Mouse (Mus musculus) neural tube, embryonic 14.5 days (tissue): Measurements from ENCODE around the gene Trcg1. TPM values are rescaled to one million over a fixed set of nuclear protein-coding genes. Genes with fewer than 3 reads are reported as not detected.

ENCODE experiments used
- ATAC-seq: fragments of 200-750 bp; cut with Nextera tagmentation; 2 replicates; pipeline ENCODE4 v1.8.0; 2017; ENCODE audit warnings: low read depth, mild to moderate bottlenecking, moderate TSS enrichment, moderate library complexity
- H3K27ac ChIP-seq: fragments of 300-500 bp; sonication (generic); 2 replicates; pipeline ENCODE4 v1.5.1; 2014; ENCODE audit warnings: low read depth, mild to moderate bottlenecking, control low read depth, low read length, moderate library complexity, mixed read lengths
- H3K27me3 ChIP-seq: fragments of 300-500 bp; sonication (generic); 2 replicates; pipeline ENCODE4 v1.6.1; 2014; ENCODE audit warnings: low read length; ENCODE audit not compliant: control insufficient read depth, insufficient read depth
- H3K36me3 ChIP-seq: fragments of 300-500 bp; sonication (generic); 2 replicates; pipeline ENCODE4 v1.6.1; 2014; ENCODE audit warnings: low read length, mixed read lengths; ENCODE audit not compliant: control insufficient read depth, insufficient read depth
- H3K4me1 ChIP-seq: fragments of 300-500 bp; sonication (generic); 2 replicates; pipeline ENCODE4 v1.6.1; 2014; ENCODE audit warnings: low read length; ENCODE audit not compliant: control insufficient read depth, insufficient read depth
- H3K4me2 ChIP-seq: fragments of 300-500 bp; sonication (generic); 2 replicates; pipeline ENCODE4 v1.6.1; 2014; ENCODE audit warnings: mild to moderate bottlenecking, low read depth, low read length, control low read depth
- H3K4me3 ChIP-seq: fragments of 300-500 bp; sonication (generic); 2 replicates; pipeline ENCODE4 v1.5.1; 2014; ENCODE audit warnings: low read depth, low read length, control low read depth, mixed read lengths
- H3K9ac ChIP-seq: fragments of 300-500 bp; sonication (generic); replicated peaks from 2 replicates; pipeline ENCODE4 v1.6.1; 2014; ENCODE audit warnings: low read depth, mild to moderate bottlenecking, control low read depth, low read length, mixed read lengths
- H3K9me3 ChIP-seq: fragments of 300-500 bp; sonication (generic); 2 replicates; pipeline ENCODE4 v1.6.1; 2016; ENCODE audit warnings: low read length; ENCODE audit not compliant: control insufficient read depth
- WGBS: fragments of 180-500 bp; shearing (Covaris S2); extraction: QIAGEN DNeasy Blood & Tissue Kit; methylation state at CpG from one replicate; pipeline ENCODE4 v1.1.7; 2014; 5-methylcytosine and 5-hydroxymethylcytosine counted together
- polyA plus RNA-seq: library from polyadenylated mRNA; unstranded; fragments of >200 nt; fragmentation: Nextera tagmentation; extraction: Ambion mirVana; gene quantifications from 2 replicates; pipeline ENCODE4 v1.2.1, GENCODE M21; 2014

The Trcg1 gene
- polyA plus RNA-seq, 1 experiment from 2014 or later: not detected

DNA sequence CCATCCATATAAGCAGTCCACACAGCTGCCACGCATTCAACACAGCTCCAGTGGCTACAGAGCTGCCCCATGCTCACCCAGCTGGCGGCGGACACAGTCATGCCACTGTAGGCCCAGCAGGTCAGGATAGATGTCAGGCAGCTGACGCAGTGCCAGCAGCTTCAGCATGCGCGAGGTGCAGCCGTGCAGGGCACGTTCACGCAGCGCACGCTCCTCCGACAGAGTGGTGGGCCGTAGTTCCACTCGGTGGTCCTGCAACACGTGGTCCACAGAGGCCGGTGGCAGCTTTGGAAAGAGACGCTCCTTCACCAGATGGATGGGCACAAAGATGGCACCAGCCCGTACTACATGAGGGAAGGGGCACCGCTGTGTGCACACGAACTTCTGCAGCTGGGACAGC lies 20.0 kb downstream of the Trcg1 start:
- Histone ChIP-seq H3K27ac (no peak overlapping the region), H3K9me3 (no peaks in the 10 kb centered on the region), H3K4me1 (peaks cover 2% of the 10 kb centered on the region; the same call in 1 of the 2 replicates), H3K36me3 (no peaks in the 10 kb centered on the region), H3K4me2 (no peak overlapping the region), H3K9ac (no peak overlapping the region), H3K27me3 (no peaks in the 10 kb centered on the region), H3K4me3 (no peak overlapping the region)
- WGBS: 95% methylated on average over 20 of the region's 20 CpGs
- ATAC-seq: no peak

GRCm38 (mm10) chr9:57256861-57257260 lies 20.5 kb downstream of the Trcg1 start:
- Histone ChIP-seq H3K27ac (no peak overlapping the region), H3K9ac (no peak overlapping the region), H3K36me3 (no peaks in the 10 kb centered on the region), H3K9me3 (no peaks in the 10 kb centered on the region), H3K4me1 (peaks cover 7% of the 10 kb centered on the region; the same call in 1 of the 2 replicates), H3K4me2 (no peak overlapping the region), H3K27me3 (no peaks in the 10 kb centered on the region), H3K4me3 (no peak overlapping the region)
- 94% methylated on average over 11 of the region's 11 CpGs for WGBS
- no peak for ATAC-seq

DNA sequence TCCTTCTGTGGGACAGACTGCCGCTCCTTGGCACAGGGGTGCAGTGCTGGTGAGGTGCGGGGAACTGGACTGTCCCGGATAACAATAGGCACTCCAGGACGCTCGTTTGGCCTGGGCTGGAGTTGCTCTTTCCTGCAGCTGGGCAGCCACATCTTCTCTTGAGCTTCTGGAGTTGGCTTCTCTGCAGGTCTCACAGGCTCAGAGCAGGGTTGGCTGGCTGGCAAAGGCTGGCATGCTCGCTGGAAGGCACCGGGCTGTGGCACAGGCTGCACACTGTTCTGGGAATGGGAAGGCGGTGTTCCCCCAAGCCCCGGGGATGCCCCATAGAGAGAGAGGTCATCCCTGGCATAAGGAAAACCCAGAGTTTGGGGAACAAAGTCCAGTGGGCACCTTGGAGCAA lies 21.3 kb downstream of the Trcg1 start:
- no peaks in the 10 kb centered on the region for H3K27me3 ChIP-seq
- no peak overlapping the region for H3K9ac ChIP-seq
- no peak overlapping the region for H3K27ac ChIP-seq
- H3K4me2 ChIP-seq: no peak overlapping the region
- no peaks in the 10 kb centered on the region for H3K9me3 ChIP-seq
- H3K4me1 ChIP-seq: peaks cover 10% of the 10 kb centered on the region
- ATAC-seq: no peak
- H3K36me3 ChIP-seq: no peaks in the 10 kb centered on the region
- 96% methylated on average over 9 of the region's 9 CpGs for WGBS
- H3K4me3 ChIP-seq: no peak overlapping the region

DNA sequence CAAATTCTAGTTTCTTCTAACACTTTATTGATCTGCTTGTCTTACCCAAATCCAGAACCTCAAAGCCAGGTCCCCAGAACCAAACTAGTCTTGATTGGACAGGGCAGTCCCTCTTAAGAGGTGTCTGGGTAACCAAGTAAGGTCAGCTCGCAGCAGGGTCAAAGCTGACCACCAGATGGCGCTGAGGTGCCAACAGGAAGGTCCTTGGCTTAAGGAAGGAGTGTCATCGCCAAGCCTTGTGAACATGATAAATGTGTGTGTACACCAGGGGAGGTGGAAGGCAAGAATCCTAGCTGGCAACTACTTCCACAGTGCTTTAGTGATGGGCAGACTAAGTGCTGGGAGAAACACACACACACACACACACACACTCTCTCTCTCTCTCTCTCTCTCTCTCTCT lies 23.4 kb downstream of the Trcg1 start:
- 1% methylated on average over 3 of the region's 3 CpGs for WGBS
- no peaks in the 10 kb centered on the region for H3K36me3 ChIP-seq
- H3K9me3 ChIP-seq: no peaks in the 10 kb centered on the region
- H3K4me1 ChIP-seq: peaks cover 11% of the 10 kb centered on the region
- H3K4me2 ChIP-seq: no peak overlapping the region
- no peak overlapping the region for H3K27ac ChIP-seq
- H3K4me3 ChIP-seq: no peak overlapping the region
- H3K27me3 ChIP-seq: no peaks in the 10 kb centered on the region
- no peak overlapping the region for H3K9ac ChIP-seq
- ATAC-seq: peak; percentile 39; the same call in 1 of the 2 replicates

GRCm38 (mm10) chr9:57260940-57261339 lies 24.6 kb downstream of the Trcg1 start:
- peak overlapping the region; percentile 60 for H3K4me3 ChIP-seq
- H3K4me2 ChIP-seq: peak overlapping the region; percentile 99
- ATAC-seq: no peak
- no peaks in the 10 kb centered on the region for H3K9me3 ChIP-seq
- H3K4me1 ChIP-seq: peaks cover 11% of the 10 kb centered on the region
- no peaks in the 10 kb centered on the region for H3K27me3 ChIP-seq
- WGBS: 26% methylated on average over 12 of the region's 12 CpGs
- no peaks in the 10 kb centered on the region for H3K36me3 ChIP-seq
- H3K9ac ChIP-seq: no peak overlapping the region
- H3K27ac ChIP-seq: no peak overlapping the region

- peaks cover 11% of the 10 kb centered on the region for H3K4me1 ChIP-seq
- H3K27me3 ChIP-seq: no peaks in the 10 kb centered on the region
- ATAC-seq: peak; percentile 38; the same call in 1 of the 2 replicates
- H3K27ac ChIP-seq: no peak overlapping the region
- H3K9ac ChIP-seq: peak overlapping the region; percentile 65
- H3K4me3 ChIP-seq: peak overlapping the region; percentile 60
- H3K36me3 ChIP-seq: no peaks in the 10 kb centered on the region
- no peaks in the 10 kb centered on the region for H3K9me3 ChIP-seq
- under 1% methylated on average over 26 of the region's 26 CpGs for WGBS
- H3K4me2 ChIP-seq: peak overlapping the region; percentile 99
These were observed 25.2 kb downstream of the Trcg1 start for GRCm38 (mm10) chr9:57261516-57261912.

- Histone ChIP-seq H3K9me3 (no peaks in the 10 kb centered on the region), H3K36me3 (no peaks in the 10 kb centered on the region), H3K4me1 (peaks cover 13% of the 10 kb centered on the region), H3K27me3 (no peaks in the 10 kb centered on the region), H3K27ac (no peak within 1 kb of the TSS), H3K4me2 (peak within 1 kb of the TSS; percentile 99), H3K9ac (peak within 1 kb of the TSS; percentile 65), H3K4me3 (peak within 1 kb of the TSS; percentile 60)
- WGBS: under 1% methylated on average over 80 of the region's 87 CpGs
- ATAC-seq: peak; percentile 65
These were observed 25.8 kb downstream of the Trcg1 start, which contains the start of gene 1700017B05Rik for GRCm38 (mm10) chr9:57261913-57262794. 1700017B05Rik (minus strand) TSS chr9:57262612.

DNA sequence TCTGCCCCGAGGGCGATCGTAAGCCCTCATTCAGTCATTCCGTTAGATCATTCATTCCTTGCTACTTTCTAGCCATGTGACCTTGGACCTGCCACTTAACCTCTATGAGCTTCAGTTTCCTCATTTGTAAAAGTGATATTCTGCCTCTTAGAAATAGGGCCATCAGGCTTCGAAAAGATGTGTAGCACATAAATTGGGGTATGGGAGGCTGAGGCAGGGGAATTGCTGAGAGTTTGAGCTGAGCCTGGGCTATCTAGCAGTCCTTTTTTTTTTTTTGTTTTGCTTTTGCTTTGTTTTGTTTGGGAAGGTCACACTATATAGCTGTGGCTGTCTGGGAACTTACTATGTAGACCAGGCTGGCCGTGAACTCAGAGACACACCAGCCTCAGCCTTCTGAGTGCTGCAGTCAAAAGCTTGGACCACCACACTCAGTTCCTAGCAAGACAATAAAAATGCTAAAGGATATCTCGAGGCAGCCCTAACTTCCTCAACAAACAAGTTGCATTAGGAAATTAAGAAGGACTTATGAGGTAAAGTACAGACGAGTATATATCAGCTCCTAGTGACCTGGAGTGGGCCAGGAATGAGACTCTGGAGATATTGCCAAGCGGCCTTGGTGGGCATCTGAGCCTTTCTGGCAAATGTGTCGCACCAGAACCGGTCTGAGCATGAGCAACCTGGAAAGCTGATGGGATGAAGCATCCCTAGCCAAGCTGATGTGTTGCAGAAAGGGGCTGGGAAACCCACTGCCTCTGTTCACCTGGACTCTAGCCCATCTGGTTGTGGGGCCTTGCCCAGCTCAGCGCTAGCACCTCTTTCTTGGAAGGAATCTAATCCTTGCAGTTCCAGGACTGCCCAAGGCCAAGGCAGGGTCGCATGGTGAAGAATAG lies 26.7 kb downstream of the Trcg1 start:
- ATAC-seq: no peak
- H3K27me3 ChIP-seq: no peaks in the 10 kb centered on the region
- H3K9me3 ChIP-seq: no peaks in the 10 kb centered on the region
- H3K4me3 ChIP-seq: peak overlapping the region; percentile 60
- no peak overlapping the region for H3K27ac ChIP-seq
- 54% methylated on average over 13 of the region's 13 CpGs for WGBS
- H3K9ac ChIP-seq: peak overlapping the region; percentile 65
- H3K4me1 ChIP-seq: peaks cover 14% of the 10 kb centered on the region
- H3K4me2 ChIP-seq: peak overlapping the region; percentile 99
- H3K36me3 ChIP-seq: no peaks in the 10 kb centered on the region
